Mouse (Mus musculus) hindbrain, embryonic 11.5 days (tissue): ENCODE data around the gene Lmtk2. TPM values are rescaled to one million over a fixed set of nuclear protein-coding genes. Genes with fewer than 3 reads are reported as not detected.

ENCODE experiments used
- ATAC-seq: fragments of 200-750 bp; cut with Nextera tagmentation; 2 replicates; pipeline ENCODE4 v1.8.0; 2017; ENCODE audit warnings: mild to moderate bottlenecking, moderate TSS enrichment, moderate library complexity; ENCODE audit not compliant: low FRiP score
- DNase-seq: peaks from one replicate; pipeline ENCODE4 v3.0.0-alpha.2; 2015; ENCODE audit warnings: low spot score
- H3K27ac ChIP-seq: fragments of 300-500 bp; sonication (generic); 2 replicates; pipeline ENCODE4 v1.5.1; 2014; ENCODE audit warnings: mild to moderate bottlenecking, low read depth, low read length
- H3K27me3 ChIP-seq: fragments of 300-500 bp; sonication (generic); 2 replicates; pipeline ENCODE4 v1.6.1; 2014; ENCODE audit warnings: mild to moderate bottlenecking, low read length, moderate library complexity, mixed read lengths; ENCODE audit not compliant: control insufficient read depth, insufficient read depth
- H3K36me3 ChIP-seq: fragments of 300-500 bp; sonication (generic); 2 replicates; pipeline ENCODE4 v1.6.1; 2014; ENCODE audit warnings: mild to moderate bottlenecking, low read length, moderate library complexity, mixed read lengths; ENCODE audit not compliant: control insufficient read depth, insufficient read depth
- H3K4me1 ChIP-seq: fragments of 300-500 bp; sonication (generic); replicated peaks from 2 replicates; pipeline ENCODE4 v1.6.1; 2014; ENCODE audit warnings: low read length, mixed read lengths; ENCODE audit not compliant: control insufficient read depth, insufficient read depth
- H3K4me2 ChIP-seq: fragments of 300-500 bp; sonication (generic); replicated peaks from 2 replicates; pipeline ENCODE4 v1.6.1; 2014; ENCODE audit warnings: mild to moderate bottlenecking, low read depth, low read length
- H3K4me3 ChIP-seq: fragments of 300-500 bp; sonication (generic); 2 replicates; pipeline ENCODE4 v1.5.1; 2014; ENCODE audit warnings: low read depth, low read length
- H3K9ac ChIP-seq: fragments of 300-500 bp; sonication (generic); 2 replicates; pipeline ENCODE4 v1.6.1; 2014; ENCODE audit warnings: low read depth, low read length
- H3K9me3 ChIP-seq: fragments of 300-500 bp; sonication (generic); 2 replicates; pipeline ENCODE4 v1.6.1; 2016; ENCODE audit warnings: low read length; ENCODE audit not compliant: control insufficient read depth
- WGBS: fragments of 180-500 bp; shearing (Covaris S2); extraction: QIAGEN DNeasy Blood & Tissue Kit; methylation state at CpG from one replicate; pipeline ENCODE4 v1.1.7; 2014; 5-methylcytosine and 5-hydroxymethylcytosine counted together
- polyA plus RNA-seq: library from polyadenylated mRNA; unstranded; fragments of >200 nt; fragmentation: Nextera tagmentation; extraction: Ambion mirVana; gene quantifications from 2 replicates; pipeline ENCODE4 v1.2.1, GENCODE M21; 2014

The Lmtk2 gene
- polyA plus RNA-seq, 1 experiment from 2014 or later, result 5.6 TPM

- Histone ChIP-seq H3K9me3 (no peaks in the 10 kb centered on the region), H3K4me2 (no peak overlapping the region), H3K36me3 (no peaks in the 10 kb centered on the region), H3K27ac (no peak overlapping the region), H3K4me3 (no peak overlapping the region), H3K9ac (no peak overlapping the region), H3K27me3 (no peaks in the 10 kb centered on the region), H3K4me1 (no peaks in the 10 kb centered on the region)
- ATAC-seq (no peak), DNase-seq (no peak)
- 76% methylated on average over 6 of the region's 6 CpGs for WGBS
Observed at GRCm38 (mm10) chr5:144234222-144234621, 134.0 kb downstream of the Lmtk2 start.

- Histone ChIP-seq H3K36me3 (no peaks in the 10 kb centered on the region), H3K27ac (no peak overlapping the region), H3K4me1 (no peaks in the 10 kb centered on the region), H3K4me3 (no peak overlapping the region), H3K27me3 (no peaks in the 10 kb centered on the region), H3K9ac (no peak overlapping the region), H3K4me2 (no peak overlapping the region), H3K9me3 (no peaks in the 10 kb centered on the region)
- ATAC-seq, result no peak
- WGBS, result 90% methylated on average over 7 of the region's 7 CpGs
- DNase-seq, result no peak
Observed at GRCm38 (mm10) chr5:144234714-144235113, 134.5 kb downstream of the Lmtk2 start.

Other genes with a start within 250 kb of the Lmtk2 start
- gene Ankrd61, start 202.8 kb upstream of the Lmtk2 start, polyA plus RNA-seq, result 0.38 and 0.40 TPM in 2 replicates
- 103 and 109 TPM in 2 replicates for gene Aimp2, start 190.6 kb upstream of the Lmtk2 start, polyA plus RNA-seq
- gene Pms2, start 190.5 kb upstream of the Lmtk2 start, polyA plus RNA-seq, result 29.5 and 31.6 TPM in 2 replicates
- gene Gm42421, start 172.3 kb upstream of the Lmtk2 start, polyA plus RNA-seq, result 0.79 and 2.3 TPM in 2 replicates
- 1.0 and 2.9 TPM in 2 replicates for gene Rsph10b, start 167.4 kb upstream of the Lmtk2 start, polyA plus RNA-seq
- gene Ccz1, start 85.6 kb upstream of the Lmtk2 start, polyA plus RNA-seq, result 118 and 121 TPM in 2 replicates
- gene Ocm, start 73.8 kb upstream of the Lmtk2 start, polyA plus RNA-seq, result 0.46 TPM in 1 of 2 replicates, not detected in the other
- 0.04 and 0.15 TPM in 2 replicates for gene Bhlha15, start 89.8 kb downstream of the Lmtk2 start, polyA plus RNA-seq
- gene Tecpr1, start 123.2 kb downstream of the Lmtk2 start, polyA plus RNA-seq, result 13.3 and 16.6 TPM in 2 replicates
- 125 and 126 TPM in 2 replicates for gene Bri3, start 144.0 kb downstream of the Lmtk2 start, polyA plus RNA-seq